Mouse (Mus musculus) MEL (cell line): Measurements from ENCODE around the gene Sirt3.

ENCODE experiments used
- CTCF ChIP-seq, 3 experiments: IDR thresholded peaks in 2 of 3; conservative IDR thresholded peaks in 1 of 3; 2 replicates each; pipeline ENCODE4 v1.5.1; 2011 to 2012; ENCODE audit warnings: low read length in 3 of 3, low read depth in 2 of 3, mild to moderate bottlenecking in 2 of 3, improper control_type of control experiment in 1 of 3, inconsistent platforms in 1 of 3, mixed read lengths in 1 of 3, moderate library complexity in 1 of 3; ENCODE audit not compliant: control insufficient read depth in 1 of 3, insufficient read depth in 1 of 3, poor library complexity in 1 of 3, severe bottlenecking in 1 of 3
- JUND ChIP-seq: IDR thresholded peaks from 2 replicates; pipeline ENCODE4 v1.6.1; 2011; ENCODE audit warnings: low read depth, mild to moderate bottlenecking, improper control_type of control experiment, low read length
- MAX ChIP-seq: IDR thresholded peaks from 2 replicates; pipeline ENCODE4 v1.6.1; 2011; ENCODE audit warnings: low read length, improper control_type of control experiment
- MAZ ChIP-seq: IDR thresholded peaks from 2 replicates; pipeline ENCODE4 v1.6.1; 2012; ENCODE audit warnings: low read depth, mild to moderate bottlenecking, inconsistent platforms, low read length, improper control_type of control experiment
- MEF2A ChIP-seq: IDR thresholded peaks from 2 replicates; pipeline ENCODE4 v1.6.1; 2014; ENCODE audit warnings: low read depth, mild to moderate bottlenecking, inconsistent platforms, low read length, improper control_type of control experiment; ENCODE audit not compliant: poor library complexity, insufficient replicate concordance, severe bottlenecking; ENCODE audit errors: extremely low read depth
- MYC ChIP-seq: IDR thresholded peaks from 2 replicates; pipeline ENCODE4 v1.6.1; 2011; ENCODE audit warnings: low read depth, mild to moderate bottlenecking, low read length, improper control_type of control experiment, moderate library complexity
- POLR2A ChIP-seq, 2 experiments: IDR thresholded peaks; 2 replicates each; pipeline ENCODE4 v1.6.1; 2011 to 2012; ENCODE audit warnings: low read length in 2 of 2, mild to moderate bottlenecking in 2 of 2, control low read depth in 1 of 2, improper control_type of control experiment in 1 of 2, low read depth in 1 of 2, moderate library complexity in 1 of 2; ENCODE audit not compliant: control insufficient read depth in 1 of 2, insufficient read depth in 1 of 2, poor library complexity in 1 of 2
- POLR2AphosphoS2 ChIP-seq: IDR thresholded peaks from 2 replicates; pipeline ENCODE4 v1.6.1; 2011; ENCODE audit warnings: low read length, improper control_type of control experiment
- RAD21 ChIP-seq: IDR thresholded peaks from 2 replicates; pipeline ENCODE4 v1.6.1; 2011; ENCODE audit warnings: mild to moderate bottlenecking, low read depth, low read length, improper control_type of control experiment
- ZC3H11A ChIP-seq: IDR thresholded peaks from 2 replicates; pipeline ENCODE4 v1.6.1; 2012; ENCODE audit warnings: low read depth, mild to moderate bottlenecking, inconsistent platforms, low read length, improper control_type of control experiment

GRCm38 (mm10) chr7:140927181-140927580 is 45.1 kb upstream of the Sirt3 start:
- no peak for TF ChIP-seq JUND
- TF ChIP-seq CTCF (IDR thresholded peaks at IDR 0.05 in 2 of 3, conservative IDR thresholded peaks at IDR 0.05 in 1 of 3; ENCODE audit: control insufficient read depth in 1 of 3, insufficient read depth in 1 of 3, low read depth in 2 of 3, low read length in 3 of 3, poor library complexity in 1 of 3, severe bottlenecking in 1 of 3): no peak
- no peak for TF ChIP-seq POLR2A (IDR thresholded peaks at IDR 0.05; ENCODE audit: control insufficient read depth in 1 of 2, insufficient read depth in 1 of 2, low read depth in 1 of 2, low read length in 2 of 2, poor library complexity in 1 of 2)
- no peak for TF ChIP-seq MAZ
- TF ChIP-seq MEF2A: no peak
- no peak for TF ChIP-seq ZC3H11A
- no peak for TF ChIP-seq POLR2AphosphoS2
- no peak for TF ChIP-seq MAX
- no peak for TF ChIP-seq MYC
- no peak for TF ChIP-seq RAD21
